Mouse (Mus musculus) inflammation-experienced regulatory T-cells, adult 16 weeks (primary cell): ENCODE measurements around the gene Fthl17e. TPM values are rescaled to one million over a fixed set of nuclear protein-coding genes. Genes with fewer than 3 reads are reported as not detected.

Source experiments
- polyA plus RNA-seq: library from polyadenylated mRNA; unstranded; fragments of 100-300 nt; shearing (Covaris generic); gene quantifications from one replicate; pipeline ENCODE4 v1.2.1, GENCODE M21; 2017

The Fthl17e gene
- polyA plus RNA-seq, result not detected

GRCm38 (mm10) chrX:9033193-9033592, at the start of gene Fthl17e:
Gene Fthl17e (plus strand): TSS chrX:9033493.

GRCm38 (mm10) chrX:8986655-8987054, 46.6 kb upstream of the Fthl17e start, which contains the start of gene Fthl17d:
Gene Fthl17d (minus strand): TSS chrX:8986755.

DNA sequence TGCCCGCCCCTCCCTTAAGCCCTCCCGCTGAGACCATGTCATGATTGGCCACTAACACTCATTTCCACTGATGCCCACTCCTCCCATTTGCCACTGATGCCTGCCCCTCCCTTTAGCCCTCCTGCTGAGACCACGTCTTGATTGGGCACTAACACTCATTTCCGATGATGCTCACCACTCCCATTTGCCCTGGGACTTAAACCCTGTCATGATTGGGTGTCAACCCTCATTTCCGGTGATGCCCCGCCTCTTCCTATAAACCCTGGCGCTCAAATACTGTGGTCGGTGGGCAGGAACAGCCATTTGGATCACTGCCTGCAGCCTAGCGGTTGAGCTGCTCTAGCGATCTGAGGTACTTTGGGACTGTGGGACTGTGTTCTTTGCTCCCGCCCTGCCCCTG, 29.4 kb downstream of the Fthl17e start, which contains the start of gene Fthl17f:
Gene Fthl17f, plus strand, starts transcription at position 301 of the 400 bp plus-strand sequence.

Other genes with a start within 250 kb of the Fthl17e start
- not detected for gene Ssxb5, start 229.8 kb upstream of the Fthl17e start, polyA plus RNA-seq
- not detected for gene Gm6592, start 189.5 kb upstream of the Fthl17e start, polyA plus RNA-seq
- not detected for gene Gm5751, start 159.2 kb upstream of the Fthl17e start, polyA plus RNA-seq
- gene B630019K06Rik, start 141.1 kb upstream of the Fthl17e start, polyA plus RNA-seq, result 0.33 TPM
- gene Fthl17b, start 70.5 kb upstream of the Fthl17e start, polyA plus RNA-seq, result not detected
- gene Fthl17c, start 56.9 kb upstream of the Fthl17e start, polyA plus RNA-seq, result not detected
- not detected for gene Fthl17d, start 46.7 kb upstream of the Fthl17e start, polyA plus RNA-seq
- gene Fthl17f, start 29.5 kb downstream of the Fthl17e start, polyA plus RNA-seq, result not detected
- not detected for gene 4930402K13Rik, start 71.1 kb downstream of the Fthl17e start, polyA plus RNA-seq
- 0.43 TPM for gene Lancl3, start 166.4 kb downstream of the Fthl17e start, polyA plus RNA-seq
- gene Gm14862, start 223.4 kb downstream of the Fthl17e start, polyA plus RNA-seq, result not detected
- 0.85 TPM for gene Xk, start 239.3 kb downstream of the Fthl17e start, polyA plus RNA-seq